Mouse (Mus musculus) MEL (cell line): ENCODE data around the gene Klc1. TPM values are rescaled to one million over a fixed set of nuclear protein-coding genes. Genes with fewer than 3 reads are reported as not detected.

ENCODE experiments used
- DNase-seq: peaks from one replicate; pipeline ENCODE4 v3.0.0; 2011; ENCODE audit warnings: low read depth, low spot score
- H3K27ac ChIP-seq: 2 replicates; pipeline ENCODE4 v1.5.1; 2012; ENCODE audit warnings: low read depth, mild to moderate bottlenecking, control low read depth, low read length, moderate library complexity; ENCODE audit not compliant: control insufficient read depth
- H3K27me3 ChIP-seq, 2 experiments: fragments of 150-350 bp in 1 of 2; sonication (generic) in 1 of 2; 2 replicates each; pipeline ENCODE4 v1.6.1; 2012; ENCODE audit warnings: low read length in 2 of 2, mild to moderate bottlenecking in 2 of 2, improper control_type of control experiment in 1 of 2, moderate library complexity in 1 of 2; ENCODE audit not compliant: insufficient read depth in 2 of 2, control insufficient read depth in 1 of 2
- H3K36me3 ChIP-seq, 2 experiments: 2 replicates each; pipeline ENCODE4 v1.6.1; 2012 to 2014; ENCODE audit warnings: low read length in 2 of 2, improper control_type of control experiment in 1 of 2, inconsistent platforms in 1 of 2, mild to moderate bottlenecking in 1 of 2; ENCODE audit not compliant: insufficient read depth in 2 of 2, control insufficient read depth in 1 of 2
- H3K4me1 ChIP-seq, 2 experiments: fragments of 150-350 bp in 1 of 2; sonication (generic) in 1 of 2; 2 replicates each; pipeline ENCODE4 v1.6.1; 2012; ENCODE audit warnings: low read length in 2 of 2, improper control_type of control experiment in 1 of 2, mild to moderate bottlenecking in 1 of 2; ENCODE audit not compliant: insufficient read depth in 2 of 2, control insufficient read depth in 1 of 2
- H3K4me3 ChIP-seq, 2 experiments: fragments of 150-350 bp in 1 of 2; sonication (generic) in 1 of 2; 2 replicates each; pipeline ENCODE4 v1.5.1; 2012; ENCODE audit warnings: low read depth in 2 of 2, low read length in 2 of 2, mild to moderate bottlenecking in 2 of 2, moderate library complexity in 2 of 2, control low read depth in 1 of 2, improper control_type of control experiment in 1 of 2; ENCODE audit not compliant: control insufficient read depth in 1 of 2, insufficient read depth in 1 of 2
- H3K79me2 ChIP-seq: 2 replicates; pipeline ENCODE4 v1.6.1; 2012; ENCODE audit warnings: mild to moderate bottlenecking, low read length, moderate library complexity; ENCODE audit not compliant: control insufficient read depth, poor library complexity, insufficient read depth
- H3K9ac ChIP-seq: 2 replicates; pipeline ENCODE4 v1.6.1; 2012; ENCODE audit warnings: low read depth, mild to moderate bottlenecking, control low read depth, low read length, moderate library complexity; ENCODE audit not compliant: control insufficient read depth, poor library complexity, severe bottlenecking
- H3K9me3 ChIP-seq: fragments of 150-350 bp; sonication (generic); replicated peaks from 2 replicates; pipeline ENCODE4 v1.6.1; 2012; ENCODE audit warnings: mild to moderate bottlenecking, low read length, improper control_type of control experiment, moderate library complexity; ENCODE audit not compliant: insufficient read depth
- BHLHE40 ChIP-seq: IDR thresholded peaks from 2 replicates; pipeline ENCODE4 v1.6.1; 2012; ENCODE audit warnings: low read depth, mild to moderate bottlenecking, inconsistent platforms, low read length, improper control_type of control experiment, borderline replicate concordance
- CHD1 ChIP-seq: IDR thresholded peaks from 2 replicates; pipeline ENCODE4 v1.6.1; 2012; ENCODE audit warnings: low read depth, mild to moderate bottlenecking, inconsistent platforms, low read length, improper control_type of control experiment
- CTCF ChIP-seq, 3 experiments: IDR thresholded peaks in 2 of 3; conservative IDR thresholded peaks in 1 of 3; 2 replicates each; pipeline ENCODE4 v1.5.1; 2011 to 2012; ENCODE audit warnings: low read length in 3 of 3, low read depth in 2 of 3, mild to moderate bottlenecking in 2 of 3, improper control_type of control experiment in 1 of 3, inconsistent platforms in 1 of 3, mixed read lengths in 1 of 3, moderate library complexity in 1 of 3; ENCODE audit not compliant: control insufficient read depth in 1 of 3, insufficient read depth in 1 of 3, poor library complexity in 1 of 3, severe bottlenecking in 1 of 3
- ETS1 ChIP-seq: IDR thresholded peaks from 2 replicates; pipeline ENCODE4 v1.6.1; 2012; ENCODE audit warnings: low read depth, mild to moderate bottlenecking, inconsistent platforms, low read length, improper control_type of control experiment, moderate library complexity
- GABPA ChIP-seq: IDR thresholded peaks from 2 replicates; pipeline ENCODE4 v1.6.1; 2012; ENCODE audit warnings: low read depth, mild to moderate bottlenecking, inconsistent platforms, low read length, improper control_type of control experiment, moderate library complexity
- GATA1 ChIP-seq: IDR thresholded peaks from 2 replicates; pipeline ENCODE4 v1.6.1; 2011; ENCODE audit warnings: low read depth, low read length, improper control_type of control experiment
- MAFK ChIP-seq: IDR thresholded peaks from 2 replicates; pipeline ENCODE4 v1.6.1; 2011; ENCODE audit warnings: low read depth, mild to moderate bottlenecking, low read length, improper control_type of control experiment, borderline replicate concordance
- MAZ ChIP-seq: IDR thresholded peaks from 2 replicates; pipeline ENCODE4 v1.6.1; 2012; ENCODE audit warnings: low read depth, mild to moderate bottlenecking, inconsistent platforms, low read length, improper control_type of control experiment
- MXI1 ChIP-seq: IDR thresholded peaks from 2 replicates; pipeline ENCODE4 v1.6.1; 2011; ENCODE audit warnings: mild to moderate bottlenecking, low read depth, low read length, improper control_type of control experiment
- MYC ChIP-seq: IDR thresholded peaks from 2 replicates; pipeline ENCODE4 v1.6.1; 2011; ENCODE audit warnings: low read depth, mild to moderate bottlenecking, low read length, improper control_type of control experiment, moderate library complexity
- POLR2AphosphoS2 ChIP-seq: IDR thresholded peaks from 2 replicates; pipeline ENCODE4 v1.6.1; 2011; ENCODE audit warnings: low read length, improper control_type of control experiment
- POLR2AphosphoS5 ChIP-seq: IDR thresholded peaks from 2 replicates; pipeline ENCODE4 v1.6.1; 2012; ENCODE audit warnings: low read depth, borderline replicate concordance, mild to moderate bottlenecking, inconsistent platforms, low read length, moderate library complexity, mixed read lengths
- RAD21 ChIP-seq: IDR thresholded peaks from 2 replicates; pipeline ENCODE4 v1.6.1; 2011; ENCODE audit warnings: mild to moderate bottlenecking, low read depth, low read length, improper control_type of control experiment
- SIN3A ChIP-seq: IDR thresholded peaks from 2 replicates; pipeline ENCODE4 v1.6.1; 2012; ENCODE audit warnings: low read length, improper control_type of control experiment, inconsistent platforms
- TBP ChIP-seq: IDR thresholded peaks from 2 replicates; pipeline ENCODE4 v1.8.0; 2011; ENCODE audit warnings: low read depth, low read length, improper control_type of control experiment
- TCF12 ChIP-seq: IDR thresholded peaks from 2 replicates; pipeline ENCODE4 v1.6.1; 2014; ENCODE audit warnings: low read depth, mild to moderate bottlenecking, inconsistent platforms, low read length, improper control_type of control experiment, moderate library complexity
- USF1 ChIP-seq: IDR thresholded peaks from 2 replicates; pipeline ENCODE4 v1.6.1; 2014; ENCODE audit warnings: low read depth, mild to moderate bottlenecking, inconsistent platforms, low read length, improper control_type of control experiment, moderate library complexity
- USF2 ChIP-seq, 2 experiments: IDR thresholded peaks; 2 replicates each; pipeline ENCODE4 v1.6.1; 2011 to 2012; ENCODE audit warnings: improper control_type of control experiment in 2 of 2, low read length in 2 of 2, borderline replicate concordance in 1 of 2, inconsistent platforms in 1 of 2, low read depth in 1 of 2, mild to moderate bottlenecking in 1 of 2; ENCODE audit not compliant: insufficient read depth in 1 of 2
- ZKSCAN1 ChIP-seq: IDR thresholded peaks from 2 replicates; pipeline ENCODE4 v1.6.1; 2012; ENCODE audit warnings: low read depth, mild to moderate bottlenecking, inconsistent platforms, low read length, improper control_type of control experiment, moderate library complexity
- ZNF384 ChIP-seq: IDR thresholded peaks from 2 replicates; pipeline ENCODE4 v1.6.1; 2012; ENCODE audit warnings: low read depth, mild to moderate bottlenecking, inconsistent platforms, low read length, improper control_type of control experiment
- polyA plus RNA-seq, 2 experiments: library from polyadenylated mRNA; stranded (reverse) in 1 of 2; unstranded in 1 of 2; fragments of >175 nt in 1 of 2; fragments of >200 nt in 1 of 2; gene quantifications; 2 replicates each; pipeline versions ENCODE4 v1.2.1 to v1.2.4; 2012; ENCODE audit warnings: low replicate concordance in 2 of 2, low read depth in 1 of 2; ENCODE audit not compliant: insufficient read length in 2 of 2, insufficient read depth in 1 of 2, missing spikeins in 1 of 2
- total RNA-seq: library from RNA; depleted of rRNA; stranded (reverse); fragments of 300-350 nt; gene quantifications from 2 replicates; pipeline ENCODE4 v1.2.3, GENCODE M21; 2012

The Klc1 gene
- total and polyA plus RNA-seq, 3 experiments: 30.7 to 60.4 TPM; not detected in 1

GRCm38 (mm10) chr12:111814769-111815762 lies 56.4 kb downstream of the Klc1 start:
- peak overlapping the region; percentile 67 to 78 for H3K4me3 ChIP-seq
- H3K27me3 ChIP-seq: no peaks in the 10 kb centered on the region
- TF ChIP-seq CHD1: no peak
- 0 out of 2 replicates have a peak, but pooled peaks have one; percentile 17 for TF ChIP-seq MAZ
- no peak for TF ChIP-seq RAD21
- 0 out of 2 replicates have a peak, but pooled peaks have one; percentile 62 for TF ChIP-seq MYC
- TF ChIP-seq SIN3A: peak; percentile 58
- 0 out of 2 replicates have a peak, but pooled peaks have one; percentile 31 for TF ChIP-seq USF1
- TF ChIP-seq BHLHE40: peak; percentile 84; the same call in 1 of the 2 replicates
- H3K9me3 ChIP-seq: no peaks in the 10 kb centered on the region
- peak; percentile 56 for DNase-seq
- peaks cover 0 to 15% of the 10 kb centered on the region in 2 experiments; a peak in 2 of 4 replicates for H3K36me3 ChIP-seq
- peaks cover 7 to 31% of the 10 kb centered on the region in 2 experiments for H3K4me1 ChIP-seq
- H3K27ac ChIP-seq: peak overlapping the region; percentile 68; the same call in 1 of the 2 replicates
- H3K9ac ChIP-seq: peak overlapping the region; percentile 88
- H3K79me2 ChIP-seq: peaks cover 12% of the 10 kb centered on the region

GRCm38 (mm10) chr12:111816528-111816927 lies 57.9 kb downstream of the Klc1 start:
- DNase-seq: no peak
- peaks cover 0 to 15% of the 10 kb centered on the region in 2 experiments; a peak in 2 of 4 replicates for H3K36me3 ChIP-seq
- H3K4me3 ChIP-seq: peak overlapping the region; percentile 38 to 54
- peaks cover 12% of the 10 kb centered on the region for H3K79me2 ChIP-seq
- peak overlapping the region; percentile 63 for H3K9ac ChIP-seq
- no peaks in the 10 kb centered on the region for H3K9me3 ChIP-seq
- TF ChIP-seq CHD1 (no peak), RAD21 (no peak), TCF12 (no peak), MAFK (no peak), GABPA (no peak), ETS1 (no peak), TBP (no peak), MXI1 (no peak), USF2 (IDR thresholded peaks at IDR 0.05; ENCODE audit: borderline replicate concordance in 1 of 2, insufficient read depth in 1 of 2, low read depth in 1 of 2, low read length in 2 of 2) (no peak), GATA1 (no peak), CTCF (IDR thresholded peaks at IDR 0.05 in 2 of 3, conservative IDR thresholded peaks at IDR 0.05 in 1 of 3; ENCODE audit: control insufficient read depth in 1 of 3, insufficient read depth in 1 of 3, low read depth in 2 of 3, low read length in 3 of 3, poor library complexity in 1 of 3, severe bottlenecking in 1 of 3) (no peak), POLR2AphosphoS5 (no peak), ZKSCAN1 (no peak), ZNF384 (no peak), USF1 (no peak), POLR2AphosphoS2 (no peak)
- H3K4me1 ChIP-seq: peaks cover 7 to 31% of the 10 kb centered on the region in 2 experiments
- no peaks in the 10 kb centered on the region for H3K27me3 ChIP-seq
- peak overlapping the region; percentile 66 for H3K27ac ChIP-seq
